Mouse (Mus musculus) limb, embryonic 13.5 days (tissue): ENCODE measurements around the gene Dhx32. TPM values are rescaled to one million over a fixed set of nuclear protein-coding genes. Genes with fewer than 3 reads are reported as not detected.

ENCODE experiments used
- ATAC-seq: fragments of 200-750 bp; cut with Nextera tagmentation; 2 replicates; pipeline ENCODE4 v1.8.0; 2017; ENCODE audit warnings: low read depth, moderate number of reproducible peaks, moderate TSS enrichment; ENCODE audit not compliant: low FRiP score
- H3K27ac ChIP-seq: fragments of 300-500 bp; sonication (generic); 2 replicates; pipeline ENCODE4 v1.5.1; 2015; ENCODE audit warnings: inconsistent platforms, mild to moderate bottlenecking, moderate library complexity
- H3K27me3 ChIP-seq: fragments of 300-500 bp; sonication (generic); 2 replicates; pipeline ENCODE4 v1.6.1; 2015; ENCODE audit warnings: mild to moderate bottlenecking, inconsistent platforms
- H3K36me3 ChIP-seq: fragments of 300-500 bp; sonication (generic); 2 replicates; pipeline ENCODE4 v1.6.1; 2015; ENCODE audit warnings: inconsistent platforms, mild to moderate bottlenecking, moderate library complexity
- H3K4me1 ChIP-seq: fragments of 300-500 bp; sonication (generic); 2 replicates; pipeline ENCODE4 v1.6.1; 2015; ENCODE audit warnings: inconsistent platforms
- H3K4me2 ChIP-seq: fragments of 300-500 bp; sonication (generic); replicated peaks from 2 replicates; pipeline ENCODE4 v1.6.1; 2015; ENCODE audit warnings: inconsistent platforms, mild to moderate bottlenecking, moderate library complexity
- H3K4me3 ChIP-seq: fragments of 300-500 bp; sonication (generic); 2 replicates; pipeline ENCODE4 v1.5.1; 2015; ENCODE audit warnings: moderate library complexity, mild to moderate bottlenecking, inconsistent platforms
- H3K9ac ChIP-seq: fragments of 300-500 bp; sonication (generic); 2 replicates; pipeline ENCODE4 v1.6.1; 2015; ENCODE audit warnings: mild to moderate bottlenecking, inconsistent platforms
- H3K9me3 ChIP-seq: fragments of 300-500 bp; sonication (generic); 2 replicates; pipeline ENCODE4 v1.6.1; 2016; ENCODE audit warnings: inconsistent platforms
- WGBS: fragments of 180-500 bp; shearing (Covaris S2); methylation state at CpG from one replicate; pipeline ENCODE4 v1.1.7; 2015; 5-methylcytosine and 5-hydroxymethylcytosine counted together
- polyA plus RNA-seq: library from polyadenylated mRNA; unstranded; fragments of >200 nt; fragmentation: Nextera tagmentation; extraction: Ambion mirVana; gene quantifications from 2 replicates; pipeline ENCODE4 v1.2.1, GENCODE M21; 2015

Dhx32 gene
- polyA plus RNA-seq, result 17.9 and 18.6 TPM in 2 replicates

DNA sequence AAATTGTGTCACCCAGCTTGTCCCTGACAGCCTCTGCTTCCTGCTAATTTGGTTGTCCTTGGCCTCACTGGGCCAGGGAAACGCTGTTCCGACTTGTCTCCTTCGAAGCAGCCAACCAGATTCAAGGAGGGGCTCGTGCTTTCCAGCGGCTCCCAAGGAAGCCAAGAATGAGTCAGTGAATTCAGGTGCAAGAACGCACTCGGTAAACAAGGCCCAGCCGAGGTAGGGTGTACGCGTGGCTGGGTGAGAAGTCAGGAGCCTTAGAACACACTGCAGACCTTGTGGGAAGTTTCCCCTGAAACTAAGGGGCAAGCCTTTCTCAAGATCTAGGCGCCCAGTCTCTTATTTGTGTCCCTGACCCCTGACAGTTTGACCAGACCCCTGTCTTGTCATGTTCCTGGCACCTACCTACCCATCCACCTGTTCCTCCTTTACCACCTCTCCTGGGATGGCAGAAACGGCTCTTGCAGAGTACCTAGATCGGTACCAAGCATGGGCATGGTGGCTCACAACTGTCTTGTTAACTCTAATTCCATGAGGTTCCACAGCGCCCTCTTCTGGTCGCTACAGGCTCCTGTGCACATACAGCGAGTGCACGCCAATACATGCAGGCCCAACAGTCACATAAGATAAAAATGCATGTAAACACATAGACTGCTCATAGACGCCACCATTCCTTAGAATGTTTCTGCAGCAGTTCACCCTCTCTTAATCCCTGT lies at the start of gene Dhx32:
Gene Dhx32 (minus strand): TSS at position 10 of the 719 bp plus-strand sequence.
- Histone ChIP-seq H3K9me3 (no peaks in the 10 kb centered on the region), H3K4me3 (no peak within 1 kb of the TSS), H3K27me3 (peaks cover 13% of the 10 kb centered on the region; the same call in 1 of the 2 replicates), H3K9ac (no peak within 1 kb of the TSS), H3K4me2 (no peak within 1 kb of the TSS), H3K27ac (no peak within 1 kb of the TSS), H3K4me1 (no peaks in the 10 kb centered on the region), H3K36me3 (no peaks in the 10 kb centered on the region)
- ATAC-seq, result no peak
- 24% methylated on average over 18 of the region's 18 CpGs for WGBS

DNA sequence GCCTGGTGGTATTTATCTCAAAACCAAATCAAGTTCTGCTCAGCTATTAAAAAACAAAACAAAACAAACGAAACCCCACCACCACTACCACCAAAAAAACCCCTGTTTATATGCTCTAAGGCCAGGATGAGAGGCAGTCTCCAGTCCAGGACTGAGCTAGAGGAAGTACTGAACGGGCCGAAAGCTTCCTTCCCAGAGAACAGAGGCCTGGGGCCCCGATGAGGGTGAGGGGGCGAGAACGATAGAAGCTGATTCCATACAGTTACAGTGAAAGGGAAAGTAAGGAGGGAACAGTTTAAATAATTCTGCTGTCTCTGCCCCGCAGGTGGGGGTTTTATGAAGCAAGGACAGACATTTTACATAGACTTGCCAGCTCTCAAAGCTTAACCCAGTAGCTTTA lies 47.1 kb upstream of the Dhx32 start:
- no peaks in the 10 kb centered on the region for H3K27me3 ChIP-seq
- H3K9me3 ChIP-seq, result no peaks in the 10 kb centered on the region
- 48% methylated on average over 7 of the region's 7 CpGs for WGBS
- H3K4me3 ChIP-seq, result no peak overlapping the region
- no peaks in the 10 kb centered on the region for H3K36me3 ChIP-seq
- peaks cover 6% of the 10 kb centered on the region; the same call in 1 of the 2 replicates for H3K4me1 ChIP-seq
- no peak overlapping the region for H3K9ac ChIP-seq
- no peak overlapping the region for H3K27ac ChIP-seq
- H3K4me2 ChIP-seq, result no peak overlapping the region
- ATAC-seq, result no peak

GRCm38 (mm10) chr7:133828514-133828913 lies 46.0 kb upstream of the Dhx32 start:
- no peak overlapping the region for H3K9ac ChIP-seq
- H3K27ac ChIP-seq, result no peak overlapping the region
- WGBS, result 71% methylated on average over 4 of the region's 4 CpGs
- H3K27me3 ChIP-seq, result no peaks in the 10 kb centered on the region
- no peaks in the 10 kb centered on the region for H3K9me3 ChIP-seq
- H3K4me3 ChIP-seq, result no peak overlapping the region
- peaks cover 6% of the 10 kb centered on the region; the same call in 1 of the 2 replicates for H3K4me1 ChIP-seq
- no peak for ATAC-seq
- no peak overlapping the region for H3K4me2 ChIP-seq
- H3K36me3 ChIP-seq, result no peaks in the 10 kb centered on the region

GRCm38 (mm10) chr7:133824579-133824978 lies 42.1 kb upstream of the Dhx32 start:
- H3K9me3 ChIP-seq, result no peaks in the 10 kb centered on the region
- no peaks in the 10 kb centered on the region for H3K36me3 ChIP-seq
- H3K27me3 ChIP-seq, result no peaks in the 10 kb centered on the region
- 92% methylated on average over 2 of the region's 2 CpGs for WGBS
- no peak overlapping the region for H3K4me2 ChIP-seq
- H3K9ac ChIP-seq, result no peak overlapping the region
- H3K4me3 ChIP-seq, result no peak overlapping the region
- no peak for ATAC-seq
- H3K4me1 ChIP-seq, result peaks cover 1% of the 10 kb centered on the region; the same call in 1 of the 2 replicates
- H3K27ac ChIP-seq, result no peak overlapping the region

DNA sequence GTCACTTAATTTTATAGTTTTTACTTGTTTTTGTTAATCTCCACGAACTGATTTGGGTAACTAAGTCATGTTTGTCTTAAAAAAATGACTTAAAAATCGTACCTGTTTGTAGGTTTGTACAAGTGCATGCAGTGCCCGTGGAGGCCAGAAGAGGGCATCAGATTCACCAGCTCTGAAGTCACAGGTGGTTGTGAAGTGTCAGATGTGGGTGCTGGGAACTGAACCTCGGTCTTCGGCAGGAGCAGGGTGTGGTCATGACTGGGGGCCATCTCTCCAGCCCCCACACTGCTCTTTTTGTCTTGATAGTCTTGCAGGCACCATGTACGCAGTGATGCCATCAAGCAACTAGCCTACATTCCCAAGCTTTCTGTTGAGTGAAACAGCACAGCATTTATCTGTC lies 41.2 kb upstream of the Dhx32 start:
- Histone ChIP-seq H3K36me3 (no peaks in the 10 kb centered on the region), H3K9ac (no peak overlapping the region), H3K9me3 (no peaks in the 10 kb centered on the region), H3K4me1 (no peaks in the 10 kb centered on the region), H3K4me2 (no peak overlapping the region), H3K27me3 (no peaks in the 10 kb centered on the region), H3K4me3 (no peak overlapping the region), H3K27ac (no peak overlapping the region)
- ATAC-seq, result no peak
- 77% methylated on average over 6 of the region's 6 CpGs for WGBS

DNA sequence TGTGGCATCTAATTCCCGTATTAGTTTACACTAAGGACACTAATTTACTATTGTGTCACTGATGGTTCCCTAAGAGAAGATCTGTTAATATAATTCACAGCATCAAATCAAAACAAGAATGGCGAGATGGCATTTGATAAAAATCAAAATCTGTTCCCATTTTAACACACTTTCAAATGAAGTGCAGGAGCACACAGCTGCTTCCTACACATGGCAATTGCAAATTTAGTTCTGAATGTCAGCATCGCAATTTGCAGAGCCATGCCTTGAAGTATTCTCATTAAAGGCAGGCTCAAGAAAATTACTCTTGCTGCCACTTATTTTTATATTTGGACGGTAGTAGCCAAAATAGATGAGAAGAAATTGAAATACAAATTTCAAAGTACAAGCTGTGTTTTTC lies 30.8 kb upstream of the Dhx32 start:
- Histone ChIP-seq H3K27me3 (no peaks in the 10 kb centered on the region), H3K4me1 (no peaks in the 10 kb centered on the region), H3K27ac (no peak overlapping the region), H3K9ac (no peak overlapping the region), H3K36me3 (no peaks in the 10 kb centered on the region), H3K9me3 (0 out of 2 replicates have a peak, but pooled peaks cover 3% of the 10 kb centered on the region), H3K4me2 (no peak overlapping the region), H3K4me3 (no peak overlapping the region)
- 78% methylated on average over 4 of the region's 4 CpGs for WGBS
- ATAC-seq, result no peak

DNA sequence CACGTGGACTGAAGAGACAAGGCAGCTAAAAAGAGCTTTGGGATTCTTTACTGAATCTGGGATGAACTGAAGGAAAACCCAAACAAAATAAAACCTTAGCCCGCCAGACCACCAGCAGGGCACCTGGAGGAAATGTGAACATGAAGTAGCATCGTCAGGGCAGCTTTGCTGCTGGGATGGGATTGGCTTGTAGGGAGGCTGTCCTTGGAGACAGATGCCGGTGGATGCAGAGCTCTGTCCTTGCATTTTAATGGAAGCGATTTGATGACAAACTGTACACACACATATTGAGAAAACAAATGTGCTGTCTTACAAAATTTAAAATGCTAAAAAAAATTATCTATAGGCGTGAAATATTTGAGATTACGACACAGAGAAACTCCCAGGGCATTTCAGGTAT lies 30.4 kb upstream of the Dhx32 start:
- WGBS, result 72% methylated on average over 7 of the region's 7 CpGs
- 0 out of 2 replicates have a peak, but pooled peaks cover 3% of the 10 kb centered on the region for H3K9me3 ChIP-seq
- H3K4me2 ChIP-seq, result no peak overlapping the region
- H3K27me3 ChIP-seq, result no peaks in the 10 kb centered on the region
- no peak overlapping the region for H3K4me3 ChIP-seq
- H3K36me3 ChIP-seq, result no peaks in the 10 kb centered on the region
- no peak overlapping the region for H3K9ac ChIP-seq
- no peak for ATAC-seq
- H3K27ac ChIP-seq, result no peak overlapping the region
- H3K4me1 ChIP-seq, result no peaks in the 10 kb centered on the region

DNA sequence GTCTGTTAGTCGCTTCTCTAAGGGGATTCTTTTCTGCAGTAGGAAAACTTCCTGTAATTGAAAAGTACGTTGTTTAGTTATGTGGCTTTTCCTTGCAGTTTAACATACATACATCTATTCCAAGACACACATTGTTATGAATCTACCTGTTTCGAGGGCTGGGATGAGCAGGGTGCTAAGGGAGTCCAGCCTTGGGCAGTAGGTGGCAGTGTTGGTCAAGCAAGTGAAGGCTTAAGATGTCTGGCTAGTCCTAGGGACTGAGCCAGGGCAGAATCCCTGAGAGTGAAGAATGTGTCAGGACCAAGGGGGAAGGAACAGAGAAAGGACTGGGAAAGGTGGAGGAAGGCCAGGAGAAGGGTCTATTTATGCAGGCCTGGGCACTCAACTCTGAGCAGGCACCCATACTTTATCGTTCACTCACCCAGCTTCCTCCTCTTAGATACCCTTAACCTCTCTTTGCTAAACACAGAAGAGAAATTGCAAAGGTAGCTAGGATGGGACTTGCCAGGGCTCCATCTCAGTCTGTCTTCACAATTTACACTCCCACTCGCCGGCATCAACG lies 23.2 kb upstream of the Dhx32 start:
- peak; percentile 75; the same call in 1 of the 2 replicates for ATAC-seq

GRCm38 (mm10) chr7:133801823-133802222 lies 19.3 kb upstream of the Dhx32 start:
- no peaks in the 10 kb centered on the region for H3K36me3 ChIP-seq
- ATAC-seq, result no peak
- no peaks in the 10 kb centered on the region for H3K4me1 ChIP-seq
- no peaks in the 10 kb centered on the region for H3K9me3 ChIP-seq
- 0 out of 2 replicates have a peak, but pooled peaks cover 2% of the 10 kb centered on the region for H3K27me3 ChIP-seq
- 59% methylated on average over 6 of the region's 6 CpGs for WGBS
- H3K9ac ChIP-seq, result no peak overlapping the region
- no peak overlapping the region for H3K27ac ChIP-seq
- H3K4me3 ChIP-seq, result no peak overlapping the region
- H3K4me2 ChIP-seq, result no peak overlapping the region

More for the DNA sequence above, 23.2 kb upstream of the Dhx32 start:
- no peak overlapping the region for H3K27ac ChIP-seq
- no peaks in the 10 kb centered on the region for H3K9me3 ChIP-seq
- H3K4me1 ChIP-seq, result no peaks in the 10 kb centered on the region
- H3K36me3 ChIP-seq, result no peaks in the 10 kb centered on the region
- H3K4me3 ChIP-seq, result no peak overlapping the region
- H3K9ac ChIP-seq, result no peak overlapping the region
- H3K4me2 ChIP-seq, result no peak overlapping the region
- H3K27me3 ChIP-seq, result 0 out of 2 replicates have a peak, but pooled peaks cover 2% of the 10 kb centered on the region
- 59% methylated on average over 7 of the region's 7 CpGs for WGBS

GRCm38 (mm10) chr7:133799928-133800327 lies 17.4 kb upstream of the Dhx32 start:
- Histone ChIP-seq H3K4me1 (no peaks in the 10 kb centered on the region), H3K9ac (no peak overlapping the region), H3K36me3 (no peaks in the 10 kb centered on the region), H3K27me3 (no peaks in the 10 kb centered on the region), H3K27ac (no peak overlapping the region), H3K4me2 (no peak overlapping the region), H3K9me3 (no peaks in the 10 kb centered on the region), H3K4me3 (no peak overlapping the region)
- no peak for ATAC-seq
- 72% methylated on average over 5 of the region's 5 CpGs for WGBS

GRCm38 (mm10) chr7:133794720-133795119 lies 12.2 kb upstream of the Dhx32 start:
- Histone ChIP-seq H3K27me3 (0 out of 2 replicates have a peak, but pooled peaks cover 3% of the 10 kb centered on the region), H3K4me1 (no peaks in the 10 kb centered on the region), H3K9me3 (no peaks in the 10 kb centered on the region), H3K9ac (no peak overlapping the region), H3K4me3 (no peak overlapping the region), H3K4me2 (no peak overlapping the region), H3K36me3 (no peaks in the 10 kb centered on the region), H3K27ac (no peak overlapping the region)
- 88% methylated on average over 2 of the region's 2 CpGs for WGBS
- no peak for ATAC-seq

DNA sequence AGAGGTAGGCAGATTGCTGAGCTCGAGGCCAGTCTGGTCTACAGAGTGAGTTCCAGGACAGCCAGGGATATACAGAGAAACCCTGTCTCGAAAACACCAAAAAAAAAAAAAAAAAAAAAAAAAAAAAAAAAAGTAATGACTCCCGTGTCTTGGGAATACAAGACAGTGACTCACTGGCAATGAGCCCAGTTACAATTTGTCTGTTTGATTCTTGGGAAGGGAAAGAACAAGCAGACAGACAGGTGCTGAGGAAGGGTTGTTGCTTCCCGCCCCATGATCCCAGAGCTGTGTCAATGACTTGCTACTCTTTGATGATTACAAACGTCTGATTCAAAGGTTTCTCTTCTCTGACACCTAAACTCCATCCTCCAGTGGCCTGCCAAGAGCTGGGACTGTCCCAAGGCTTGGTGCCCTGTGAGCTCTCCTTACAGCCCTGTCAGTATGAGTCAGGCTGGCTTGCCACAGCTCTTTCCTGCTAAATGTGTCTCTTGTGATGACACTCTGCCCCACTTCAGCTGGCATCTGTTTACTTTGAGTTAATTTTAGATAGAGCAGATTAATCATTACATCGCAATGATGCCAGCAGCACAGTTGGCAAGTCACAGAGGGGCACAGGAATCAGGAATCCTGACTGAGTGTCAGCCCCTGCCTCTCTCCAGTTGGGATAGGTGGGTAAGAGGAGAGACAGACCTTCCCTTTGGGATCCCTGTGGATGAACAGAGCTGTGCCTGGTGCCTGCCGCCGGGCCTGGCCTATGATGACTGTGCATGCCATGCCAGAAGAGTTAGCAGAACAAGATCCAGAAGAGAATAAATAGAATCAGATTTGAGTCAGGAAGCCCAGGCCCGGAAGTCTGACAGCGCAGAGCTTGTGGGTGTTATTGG lies 11.0 kb upstream of the Dhx32 start:
- Histone ChIP-seq H3K9ac (no peak overlapping the region), H3K27ac (no peak overlapping the region), H3K4me2 (no peak overlapping the region), H3K4me1 (no peaks in the 10 kb centered on the region), H3K36me3 (no peaks in the 10 kb centered on the region), H3K4me3 (no peak overlapping the region), H3K27me3 (0 out of 2 replicates have a peak, but pooled peaks cover 3% of the 10 kb centered on the region), H3K9me3 (no peaks in the 10 kb centered on the region)
- WGBS, result 56% methylated on average over 10 of the region's 10 CpGs
- no peak for ATAC-seq
